Mouse (Mus musculus) intestine, embryonic 14.5 days (tissue): Measurements from ENCODE around the gene Tmed1. TPM values are rescaled to one million over a fixed set of nuclear protein-coding genes. Genes with fewer than 3 reads are reported as not detected.
A peak's percentile ranks its signal among the peaks of the same experiment; 100 is the strongest.

Experiments used
- ATAC-seq: fragments of 200-750 bp; cut with Nextera tagmentation; replicated peaks from 2 replicates; pipeline ENCODE4 v1.8.0; 2017; ENCODE audit warnings: low read depth, moderate number of reproducible peaks, moderate TSS enrichment, moderate library complexity; ENCODE audit not compliant: low FRiP score, low TSS enrichment
- DNase-seq: peaks from one replicate; pipeline ENCODE4 v3.0.0-alpha.2; 2018; ENCODE audit warnings: low spot score
- H3K27ac ChIP-seq: fragments of 300-500 bp; sonication (generic); 2 replicates; pipeline ENCODE4 v1.5.1; 2014; ENCODE audit warnings: low read depth, mild to moderate bottlenecking, control low read depth
- H3K27me3 ChIP-seq: fragments of 300-500 bp; sonication (generic); replicated peaks from 2 replicates; pipeline ENCODE4 v1.6.1; 2014; ENCODE audit warnings: low read length, control low read depth; ENCODE audit not compliant: control insufficient read depth, insufficient read depth
- H3K36me3 ChIP-seq: fragments of 300-500 bp; sonication (generic); 2 replicates; pipeline ENCODE4 v1.6.1; 2014; ENCODE audit warnings: low read length, control low read depth; ENCODE audit not compliant: control insufficient read depth, insufficient read depth
- H3K4me1 ChIP-seq: fragments of 300-500 bp; sonication (generic); replicated peaks from 2 replicates; pipeline ENCODE4 v1.6.1; 2014; ENCODE audit warnings: low read length, control low read depth, mixed read lengths; ENCODE audit not compliant: control insufficient read depth, insufficient read depth
- H3K4me2 ChIP-seq: fragments of 300-500 bp; sonication (generic); 2 replicates; pipeline ENCODE4 v1.6.1; 2014; ENCODE audit warnings: low read length
- H3K4me3 ChIP-seq: fragments of 300-500 bp; sonication (generic); 2 replicates; pipeline ENCODE4 v1.5.1; 2014; ENCODE audit warnings: low read depth, low read length, control low read depth, mixed read lengths
- H3K9ac ChIP-seq: fragments of 300-500 bp; sonication (generic); 2 replicates; pipeline ENCODE4 v1.6.1; 2014; ENCODE audit warnings: mild to moderate bottlenecking, low read length
- H3K9me3 ChIP-seq: fragments of 300-500 bp; sonication (generic); 2 replicates; pipeline ENCODE4 v1.6.1; 2016; ENCODE audit warnings: low read length, control low read depth; ENCODE audit not compliant: control insufficient read depth
- WGBS: fragments of 180-500 bp; shearing (Covaris S2); extraction: QIAGEN DNeasy Blood & Tissue Kit; methylation state at CpG from one replicate; pipeline ENCODE4 v1.1.7; 2014; 5-methylcytosine and 5-hydroxymethylcytosine counted together
- polyA plus RNA-seq: library from polyadenylated mRNA; unstranded; fragments of >200 nt; fragmentation: Nextera tagmentation; extraction: Ambion mirVana; gene quantifications from 2 replicates; pipeline ENCODE4 v1.2.1, GENCODE M21; 2014

The Tmed1 gene
- 88.4 and 91.0 TPM in 2 replicates for polyA plus RNA-seq

GRCm38 (mm10) chr9:21509772-21510688 is at the start of gene Tmed1:
Tmed1 (minus strand) TSS chr9:21510252.
- Histone ChIP-seq H3K27ac (peak within 1 kb of the TSS; percentile 92), H3K4me3 (peak within 1 kb of the TSS; percentile 60), H3K4me2 (peak within 1 kb of the TSS; percentile 86), H3K9me3 (no peaks in the 10 kb centered on the region), H3K27me3 (no peaks in the 10 kb centered on the region), H3K4me1 (peaks cover 9% of the 10 kb centered on the region), H3K9ac (peak within 1 kb of the TSS; percentile 55), H3K36me3 (peaks cover 39% of the 10 kb centered on the region)
- ATAC-seq (peak; percentile 96), DNase-seq (peak; percentile 99)
- under 1% methylated on average over 44 of the region's 44 CpGs for WGBS

- Histone ChIP-seq H3K27me3 (no peaks in the 10 kb centered on the region), H3K4me1 (peaks cover 5% of the 10 kb centered on the region; the same call in 1 of the 2 replicates), H3K27ac (no peak overlapping the region), H3K36me3 (peaks cover 29% of the 10 kb centered on the region), H3K9me3 (no peaks in the 10 kb centered on the region), H3K4me3 (no peak overlapping the region), H3K4me2 (no peak overlapping the region), H3K9ac (no peak overlapping the region)
- no peak for ATAC-seq
- WGBS = 95% methylated on average over 3 of the region's 3 CpGs
- DNase-seq = no peak
These were observed 49.1 kb upstream of the Tmed1 start for GRCm38 (mm10) chr9:21559151-21559550.

- 70% methylated on average over 4 of the region's 4 CpGs for WGBS
- no peak for ATAC-seq
- H3K9me3 ChIP-seq = no peaks in the 10 kb centered on the region
- no peak overlapping the region for H3K27ac ChIP-seq
- no peak overlapping the region for H3K9ac ChIP-seq
- H3K4me3 ChIP-seq = no peak overlapping the region
- no peaks in the 10 kb centered on the region for H3K27me3 ChIP-seq
- H3K4me1 ChIP-seq = peaks cover 4% of the 10 kb centered on the region; the same call in 1 of the 2 replicates
- no peak for DNase-seq
- peaks cover 36% of the 10 kb centered on the region for H3K36me3 ChIP-seq
- H3K4me2 ChIP-seq = no peak overlapping the region
These were observed 48.3 kb upstream of the Tmed1 start for GRCm38 (mm10) chr9:21558366-21558765.

- H3K27me3 ChIP-seq = no peaks in the 10 kb centered on the region
- no peak for DNase-seq
- ATAC-seq = no peak
- H3K27ac ChIP-seq = no peak overlapping the region
- H3K4me2 ChIP-seq = no peak overlapping the region
- peaks cover 39% of the 10 kb centered on the region for H3K36me3 ChIP-seq
- H3K4me1 ChIP-seq = peaks cover 4% of the 10 kb centered on the region; the same call in 1 of the 2 replicates
- WGBS = 87% methylated on average over 2 of the region's 2 CpGs
- no peaks in the 10 kb centered on the region for H3K9me3 ChIP-seq
- no peak overlapping the region for H3K9ac ChIP-seq
- no peak overlapping the region for H3K4me3 ChIP-seq
These were observed 47.5 kb upstream of the Tmed1 start for GRCm38 (mm10) chr9:21557556-21557955.

GRCm38 (mm10) chr9:21556996-21557395 is 46.9 kb upstream of the Tmed1 start:
- Histone ChIP-seq H3K4me1 (peaks cover 4% of the 10 kb centered on the region; the same call in 1 of the 2 replicates), H3K4me2 (no peak overlapping the region), H3K4me3 (no peak overlapping the region), H3K9ac (no peak overlapping the region), H3K27me3 (no peaks in the 10 kb centered on the region), H3K27ac (no peak overlapping the region), H3K9me3 (no peaks in the 10 kb centered on the region), H3K36me3 (peaks cover 43% of the 10 kb centered on the region)
- DNase-seq (no peak), ATAC-seq (no peak)
- WGBS = 92% methylated on average over 2 of the region's 2 CpGs

GRCm38 (mm10) chr9:21555198-21555742 is 45.2 kb upstream of the Tmed1 start:
- DNase-seq (no peak), ATAC-seq (no peak)
- WGBS = 81% methylated on average over 6 of the region's 6 CpGs

GRCm38 (mm10) chr9:21553607-21554273 is 43.7 kb upstream of the Tmed1 start:
- DNase-seq (no peak), ATAC-seq (no peak)
- H3K4me1 ChIP-seq = peaks cover 7% of the 10 kb centered on the region
- H3K27ac ChIP-seq = no peak overlapping the region
- peaks cover 38% of the 10 kb centered on the region for H3K36me3 ChIP-seq
- no peak overlapping the region for H3K4me2 ChIP-seq
- no peak overlapping the region for H3K4me3 ChIP-seq
- WGBS = 81% methylated on average over 6 of the region's 6 CpGs
- no peaks in the 10 kb centered on the region for H3K27me3 ChIP-seq
- no peaks in the 10 kb centered on the region for H3K9me3 ChIP-seq
- no peak overlapping the region for H3K9ac ChIP-seq

More at GRCm38 (mm10) chr9:21555198-21555742, 45.2 kb upstream of the Tmed1 start:
- no peaks in the 10 kb centered on the region for H3K27me3 ChIP-seq
- peaks cover 43% of the 10 kb centered on the region for H3K36me3 ChIP-seq
- no peak overlapping the region for H3K27ac ChIP-seq
- H3K9ac ChIP-seq = no peak overlapping the region
- peaks cover 4% of the 10 kb centered on the region; the same call in 1 of the 2 replicates for H3K4me1 ChIP-seq
- H3K4me2 ChIP-seq = no peak overlapping the region
- H3K9me3 ChIP-seq = no peaks in the 10 kb centered on the region
- H3K4me3 ChIP-seq = no peak overlapping the region

- H3K36me3 ChIP-seq = peaks cover 31% of the 10 kb centered on the region
- 91% methylated on average over 2 of the region's 2 CpGs for WGBS
- ATAC-seq (no peak), DNase-seq (no peak)
- no peak overlapping the region for H3K27ac ChIP-seq
- H3K4me2 ChIP-seq = no peak overlapping the region
- no peaks in the 10 kb centered on the region for H3K27me3 ChIP-seq
- H3K9ac ChIP-seq = no peak overlapping the region
- H3K4me3 ChIP-seq = no peak overlapping the region
- peaks cover 12% of the 10 kb centered on the region for H3K4me1 ChIP-seq
- H3K9me3 ChIP-seq = no peaks in the 10 kb centered on the region
These were observed 41.0 kb upstream of the Tmed1 start for GRCm38 (mm10) chr9:21551049-21551448.
